Mouse (Mus musculus): ENCODE results near the gene Ncf1.

DNA sequence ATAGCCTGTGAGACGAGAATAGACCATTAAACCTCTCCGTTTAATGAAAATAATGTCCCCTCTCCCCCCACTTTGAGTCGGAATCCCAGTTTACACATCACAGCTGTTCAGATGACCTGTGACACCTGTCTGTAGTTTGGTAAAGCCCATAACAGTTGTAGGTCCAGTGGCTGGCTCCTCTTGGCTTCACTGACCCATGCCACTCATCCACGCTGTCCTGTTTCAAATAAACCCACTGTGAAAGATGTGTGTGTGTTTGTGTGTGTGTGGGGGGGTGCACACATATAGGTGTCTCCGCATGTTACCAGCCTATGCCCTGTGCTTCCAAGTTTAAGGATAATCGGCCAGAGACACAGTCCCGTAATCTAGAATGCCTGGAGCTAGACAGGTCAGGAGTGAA is 11.5 kb downstream of the Ncf1 start:
- TF ChIP-seq GATA1 (IDR thresholded peaks at IDR 0.05; ENCODE audit: low read length), result no peak
- no peak for TF ChIP-seq TAL1 (IDR thresholded peaks at IDR 0.05; ENCODE audit: low read length)

Data from erythroblast, embryonic 14.5 days (primary cell).